Mouse (Mus musculus) C2C12 (cell line): ENCODE measurements around the gene Sh3pxd2a.

ENCODE experiments used
- CTCF ChIP-seq: IDR thresholded peaks from one replicate; pipeline ENCODE4 v1.5.1; 2011; ENCODE audit not compliant: control insufficient read depth, insufficient read depth, insufficient read length
- MYOG ChIP-seq: IDR thresholded peaks from one replicate; pipeline ENCODE4 v1.6.1; 2011; ENCODE audit not compliant: control insufficient read depth, insufficient read length; ENCODE audit errors: extremely low read depth
- USF1 ChIP-seq: IDR thresholded peaks from one replicate; pipeline ENCODE4 v1.6.1; 2011; ENCODE audit warnings: low read depth, mild to moderate bottlenecking, control low read depth, moderate library complexity

GRCm38 (mm10) chr19:47381011-47381410 is 83.2 kb downstream of the Sh3pxd2a start:
- TF ChIP-seq CTCF (no peak), USF1 (no peak), MYOG (no peak)
